Mouse (Mus musculus): ENCODE data around the gene Ap3b2. TPM values are rescaled to one million over a fixed set of nuclear protein-coding genes. Genes with fewer than 3 reads are reported as not detected.

The Ap3b2 gene
- 165 and 180 TPM in 2 replicates for total RNA-seq (2014; rRNA removed)
- 94.9 and 107 TPM in 2 replicates for polyA plus RNA-seq (2015; fragmentation: Nextera tagmentation; extraction: Ambion mirVana)

DNA sequence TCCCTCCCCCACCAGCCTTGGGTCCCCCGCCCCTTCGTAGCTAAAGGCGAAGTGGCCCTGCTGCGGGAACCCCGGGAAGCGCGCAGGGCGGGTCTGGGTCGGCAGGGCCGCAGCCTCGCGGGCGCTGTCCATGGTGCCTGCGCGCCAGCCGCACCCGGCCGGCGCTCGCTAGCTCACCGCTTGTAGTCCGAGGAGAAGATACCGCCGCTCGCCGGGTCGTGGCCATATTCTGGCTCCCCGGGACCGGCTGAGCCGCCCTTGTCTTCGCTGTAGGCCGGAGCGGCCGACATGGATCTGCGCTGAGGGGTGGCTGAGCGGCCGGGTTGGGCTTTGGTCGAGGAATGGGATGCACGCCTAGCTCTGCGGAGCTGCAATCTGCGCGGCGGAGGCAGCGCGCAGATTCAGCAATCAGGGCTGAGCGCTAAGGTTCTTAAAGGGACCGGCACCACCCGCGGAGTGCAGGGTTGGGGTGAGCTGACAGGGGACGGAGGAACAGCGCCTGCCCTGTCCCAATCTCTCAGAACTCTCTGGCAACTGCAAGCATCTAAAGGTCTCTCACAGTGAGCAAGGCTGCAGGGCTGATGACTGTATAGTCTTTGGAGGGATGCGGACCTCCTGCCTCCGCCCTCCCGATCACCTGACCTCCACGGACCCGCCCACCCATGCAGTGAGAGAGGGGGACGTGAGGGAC is at the start of gene Ap3b2:
Gene Ap3b2 (minus strand): TSS at position 595 of the 691 bp plus-strand sequence.
- no peak for TF ChIP-seq CTCF (IDR thresholded peaks at IDR 0.05; ENCODE audit: low read depth)
- DNase-seq: peak; percentile 87
- Histone ChIP-seq H3K36me3 (ENCODE audit: insufficient read depth) (no peaks in the 10 kb centered on the region), H3K9me3 (ENCODE audit: low read length) (no peaks in the 10 kb centered on the region), H3K4me1 (ENCODE audit: insufficient read depth) (peaks cover 14% of the 10 kb centered on the region), H3K27ac (ENCODE audit: low read depth, low read length) (peak within 1 kb of the TSS; percentile 98), H3K27me3 (ENCODE audit: insufficient read depth, low read length) (no peaks in the 10 kb centered on the region), H3K9ac (peak within 1 kb of the TSS; percentile 97), H3K4me3 (ENCODE audit: low read depth, low read length) (peak within 1 kb of the TSS; percentile 88), H3K4me2 (ENCODE audit: low read depth) (peak within 1 kb of the TSS; percentile 63)
- under 1% methylated on average over 57 of the region's 57 CpGs for WGBS
- peak; percentile 93 for ATAC-seq

DNA sequence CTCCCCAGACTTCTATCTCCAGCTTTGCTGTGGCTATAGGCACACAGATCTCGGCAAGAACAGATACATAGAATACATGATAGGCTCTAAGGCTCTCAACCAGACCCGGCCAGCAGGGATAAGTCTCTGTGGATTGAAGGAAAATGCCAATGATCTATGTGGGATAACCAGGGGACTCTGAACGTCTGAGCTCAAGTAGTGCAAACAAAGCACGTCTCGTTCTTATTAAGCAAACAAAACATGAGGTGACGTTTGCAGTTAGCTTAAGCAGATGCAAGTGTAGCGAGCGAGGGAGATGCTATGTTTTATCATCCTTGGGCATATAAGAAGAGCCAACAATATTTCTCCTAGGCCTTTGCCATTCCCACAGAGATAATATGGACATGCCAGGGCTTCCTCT is 49.2 kb upstream of the Ap3b2 start:
- Histone ChIP-seq H3K9me3 (ENCODE audit: low read length) (no peaks in the 10 kb centered on the region), H3K27ac (ENCODE audit: low read depth, low read length) (no peak overlapping the region), H3K27me3 (ENCODE audit: insufficient read depth, low read length) (no peaks in the 10 kb centered on the region), H3K36me3 (ENCODE audit: insufficient read depth) (no peaks in the 10 kb centered on the region), H3K4me1 (ENCODE audit: insufficient read depth) (no peaks in the 10 kb centered on the region), H3K9ac (no peak overlapping the region), H3K4me3 (ENCODE audit: low read depth, low read length) (no peak overlapping the region), H3K4me2 (ENCODE audit: low read depth) (no peak overlapping the region)
- TF ChIP-seq CTCF (IDR thresholded peaks at IDR 0.05; ENCODE audit: low read depth): no peak
- ATAC-seq: no peak
- no peak for DNase-seq
- WGBS: 78% methylated on average over 8 of the region's 8 CpGs

DNA sequence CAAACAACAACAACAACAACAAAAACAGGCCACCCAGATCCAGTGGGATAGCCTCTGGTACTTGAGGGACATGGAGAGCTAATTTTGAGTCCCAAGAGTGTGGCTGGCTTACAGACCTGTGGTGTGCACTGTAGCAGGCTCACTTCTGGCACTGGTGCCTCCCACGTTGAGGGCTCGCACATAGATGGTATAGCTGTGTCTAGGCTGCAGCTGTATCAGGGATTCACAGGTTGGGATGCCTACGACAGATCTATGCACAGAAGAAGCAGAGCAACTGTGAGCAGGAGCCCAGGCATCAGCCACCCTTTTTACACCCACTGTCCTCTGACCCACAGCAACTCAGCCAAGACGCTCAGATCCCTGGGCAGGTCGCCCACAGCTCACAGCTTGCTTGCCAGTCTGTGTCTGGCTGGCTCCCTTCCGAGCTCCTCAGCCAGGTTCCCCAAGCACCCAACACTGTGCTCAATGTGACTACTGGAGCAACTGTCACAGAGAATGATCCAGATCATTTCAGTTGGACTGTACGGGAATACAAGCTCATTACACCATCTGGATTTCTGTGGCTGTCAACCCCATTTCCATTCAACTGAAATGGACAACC is 48.3 kb upstream of the Ap3b2 start:
- H3K4me3 ChIP-seq (ENCODE audit: low read depth, low read length): no peak overlapping the region
- DNase-seq: peak; percentile 63
- no peak for TF ChIP-seq CTCF (IDR thresholded peaks at IDR 0.05; ENCODE audit: low read depth)
- H3K36me3 ChIP-seq (ENCODE audit: insufficient read depth): no peaks in the 10 kb centered on the region
- no peak overlapping the region for H3K27ac ChIP-seq (ENCODE audit: low read depth, low read length)
- H3K9ac ChIP-seq: no peak overlapping the region
- WGBS: 53% methylated on average over 7 of the region's 7 CpGs
- H3K4me2 ChIP-seq (ENCODE audit: low read depth): no peak overlapping the region
- ATAC-seq: peak; percentile 73
- H3K27me3 ChIP-seq (ENCODE audit: insufficient read depth, low read length): no peaks in the 10 kb centered on the region
- H3K9me3 ChIP-seq (ENCODE audit: low read length): no peaks in the 10 kb centered on the region
- no peaks in the 10 kb centered on the region for H3K4me1 ChIP-seq (ENCODE audit: insufficient read depth)

GRCm38 (mm10) chr7:81540999-81541398 is 47.3 kb upstream of the Ap3b2 start:
- no peaks in the 10 kb centered on the region for H3K27me3 ChIP-seq (ENCODE audit: insufficient read depth, low read length)
- peak; percentile 36 for DNase-seq
- H3K4me3 ChIP-seq (ENCODE audit: low read depth, low read length): no peak overlapping the region
- ATAC-seq: peak; percentile 42; the same call in 1 of the 2 replicates
- no peak overlapping the region for H3K4me2 ChIP-seq (ENCODE audit: low read depth)
- H3K4me1 ChIP-seq (ENCODE audit: insufficient read depth): no peaks in the 10 kb centered on the region
- no peak overlapping the region for H3K27ac ChIP-seq (ENCODE audit: low read depth, low read length)
- no peak for TF ChIP-seq CTCF (IDR thresholded peaks at IDR 0.05; ENCODE audit: low read depth)
- 35% methylated on average over 1 of the region's 1 CpGs for WGBS
- H3K9me3 ChIP-seq (ENCODE audit: low read length): no peaks in the 10 kb centered on the region
- no peak overlapping the region for H3K9ac ChIP-seq
- no peaks in the 10 kb centered on the region for H3K36me3 ChIP-seq (ENCODE audit: insufficient read depth)

- H3K9me3 ChIP-seq (ENCODE audit: low read length): no peaks in the 10 kb centered on the region
- 4% methylated on average over 2 of the region's 2 CpGs for WGBS
- no peak overlapping the region for H3K27ac ChIP-seq (ENCODE audit: low read depth, low read length)
- no peaks in the 10 kb centered on the region for H3K4me1 ChIP-seq (ENCODE audit: insufficient read depth)
- ATAC-seq (no peak), DNase-seq (no peak)
- H3K4me2 ChIP-seq (ENCODE audit: low read depth): no peak overlapping the region
- H3K9ac ChIP-seq: no peak overlapping the region
- no peaks in the 10 kb centered on the region for H3K27me3 ChIP-seq (ENCODE audit: insufficient read depth, low read length)
- TF ChIP-seq CTCF (IDR thresholded peaks at IDR 0.05; ENCODE audit: low read depth): no peak
- H3K4me3 ChIP-seq (ENCODE audit: low read depth, low read length): no peak overlapping the region
- H3K36me3 ChIP-seq (ENCODE audit: insufficient read depth): peaks cover 3% of the 10 kb centered on the region
Measured at GRCm38 (mm10) chr7:81539565-81539964, 45.8 kb upstream of the Ap3b2 start.

GRCm38 (mm10) chr7:81538070-81538675 is 44.4 kb upstream of the Ap3b2 start:
- no peak overlapping the region for H3K4me2 ChIP-seq (ENCODE audit: low read depth)
- no peak for TF ChIP-seq CTCF (IDR thresholded peaks at IDR 0.05; ENCODE audit: low read depth)
- no peaks in the 10 kb centered on the region for H3K4me1 ChIP-seq (ENCODE audit: insufficient read depth)
- no peak overlapping the region for H3K27ac ChIP-seq (ENCODE audit: low read depth, low read length)
- ATAC-seq: no peak
- H3K4me3 ChIP-seq (ENCODE audit: low read depth, low read length): no peak overlapping the region
- H3K36me3 ChIP-seq (ENCODE audit: insufficient read depth): peaks cover 13% of the 10 kb centered on the region
- no peaks in the 10 kb centered on the region for H3K27me3 ChIP-seq (ENCODE audit: insufficient read depth, low read length)
- H3K9me3 ChIP-seq (ENCODE audit: low read length): no peaks in the 10 kb centered on the region
- 69% methylated on average over 2 of the region's 2 CpGs for WGBS
- no peak for DNase-seq
- no peak overlapping the region for H3K9ac ChIP-seq

- no peak for DNase-seq
- no peaks in the 10 kb centered on the region for H3K9me3 ChIP-seq (ENCODE audit: low read length)
- no peak overlapping the region for H3K4me2 ChIP-seq (ENCODE audit: low read depth)
- WGBS: 94% methylated on average over 4 of the region's 4 CpGs
- no peak overlapping the region for H3K9ac ChIP-seq
- H3K4me1 ChIP-seq (ENCODE audit: insufficient read depth): no peaks in the 10 kb centered on the region
- no peak for TF ChIP-seq CTCF (IDR thresholded peaks at IDR 0.05; ENCODE audit: low read depth)
- H3K36me3 ChIP-seq (ENCODE audit: insufficient read depth): peaks cover 25% of the 10 kb centered on the region
- no peak overlapping the region for H3K27ac ChIP-seq (ENCODE audit: low read depth, low read length)
- H3K4me3 ChIP-seq (ENCODE audit: low read depth, low read length): no peak overlapping the region
- ATAC-seq: no peak
- H3K27me3 ChIP-seq (ENCODE audit: insufficient read depth, low read length): no peaks in the 10 kb centered on the region
Measured at GRCm38 (mm10) chr7:81536478-81536877, 42.8 kb upstream of the Ap3b2 start.

Measured in forebrain, postnatal 0 days (tissue).